Mouse (Mus musculus) liver, embryonic 14.5 days (tissue): ENCODE data around the gene Apobr. TPM values are rescaled to one million over a fixed set of nuclear protein-coding genes. Genes with fewer than 3 reads are reported as not detected.
A peak's percentile ranks its signal among the peaks of the same experiment; 100 is the strongest.

Experiments
- ATAC-seq: fragments of 200-750 bp; cut with Nextera tagmentation; 2 replicates; pipeline ENCODE4 v1.8.0; 2017; ENCODE audit warnings: moderate number of reproducible peaks, mild to moderate bottlenecking, moderate library complexity; ENCODE audit not compliant: insufficient read depth
- DNase-seq, 3 experiments: peaks; one replicate each; pipeline ENCODE4 v3.0.0-alpha.2; 2012 to 2013; ENCODE audit warnings: low read depth in 3 of 3, low spot score in 3 of 3
- H3K27ac ChIP-seq: fragments of 300-500 bp; sonication (generic); 2 replicates; pipeline ENCODE4 v1.5.1; 2014; ENCODE audit warnings: moderate library complexity, mild to moderate bottlenecking, control low read depth, inconsistent platforms
- H3K27me3 ChIP-seq: fragments of 300-500 bp; sonication (generic); 2 replicates; pipeline ENCODE4 v1.6.1; 2014; ENCODE audit warnings: mild to moderate bottlenecking, low read length, moderate library complexity; ENCODE audit not compliant: control insufficient read depth, insufficient read depth
- H3K36me3 ChIP-seq: fragments of 300-500 bp; sonication (generic); replicated peaks from 2 replicates; pipeline ENCODE4 v1.6.1; 2014; ENCODE audit warnings: low read depth; ENCODE audit not compliant: control insufficient read depth, insufficient read depth
- H3K4me1 ChIP-seq, 2 experiments: fragments of 200-500 bp in 1 of 2; fragments of 300-500 bp in 1 of 2; sonication (generic) in 1 of 2; replicated peaks; 2 replicates each; pipeline ENCODE4 v1.6.1; 2012 to 2014; ENCODE audit warnings: antibody characterized with exemption in 1 of 2, inconsistent platforms in 1 of 2, low read length in 1 of 2; ENCODE audit not compliant: control insufficient read depth in 2 of 2, insufficient read depth in 2 of 2
- H3K4me2 ChIP-seq: fragments of 300-500 bp; sonication (generic); 2 replicates; pipeline ENCODE4 v1.6.1; 2014; ENCODE audit warnings: low read depth, mild to moderate bottlenecking, control low read depth, moderate library complexity
- H3K4me3 ChIP-seq, 2 experiments: fragments of 200-500 bp in 1 of 2; fragments of 300-500 bp in 1 of 2; sonication (generic) in 1 of 2; 2 replicates each; pipeline ENCODE4 v1.5.1; 2012 to 2014; ENCODE audit warnings: low read depth in 2 of 2, low read length in 2 of 2, mild to moderate bottlenecking in 2 of 2, control low read depth in 1 of 2, inconsistent platforms in 1 of 2, moderate library complexity in 1 of 2; ENCODE audit not compliant: insufficient read depth in 1 of 2
- H3K9ac ChIP-seq: fragments of 300-500 bp; sonication (generic); replicated peaks from 2 replicates; pipeline ENCODE4 v1.6.1; 2014; ENCODE audit warnings: mild to moderate bottlenecking, control low read depth, moderate library complexity
- H3K9me3 ChIP-seq: fragments of 300-500 bp; sonication (generic); 2 replicates; pipeline ENCODE4 v1.6.1; 2016; ENCODE audit warnings: low read length, mixed read lengths; ENCODE audit not compliant: control insufficient read depth
- CTCF ChIP-seq: IDR thresholded peaks from 2 replicates; pipeline ENCODE4 v1.5.1; 2016; ENCODE audit warnings: antibody characterized with exemption, low read depth, control low read depth
- EP300 ChIP-seq: IDR thresholded peaks from 2 replicates; pipeline ENCODE4 v1.6.1; 2016; ENCODE audit warnings: antibody characterized with exemption, low read depth
- WGBS: fragments of 180-500 bp; shearing (Covaris S2); extraction: QIAGEN DNeasy Blood & Tissue Kit; methylation state at CpG from one replicate; pipeline ENCODE4 v1.1.7; 2014; ENCODE audit not compliant: insufficient replicate concordance; 5-methylcytosine and 5-hydroxymethylcytosine counted together
- polyA plus RNA-seq, 2 experiments: library from polyadenylated mRNA; depleted of rRNA in 1 of 2; stranded (reverse) in 1 of 2; unstranded in 1 of 2; fragments of >200 nt; fragmentation: Nextera tagmentation in 1 of 2; extraction: Ambion mirVana in 1 of 2; gene quantifications; 2 replicates each; pipeline versions ENCODE4 v1.2.1 to v1.2.3; 2012 to 2014

Gene Apobr
- polyA plus RNA-seq (2012; rRNA removed) = 1.2 and 1.6 TPM in 2 replicates
- polyA plus RNA-seq (2014; fragmentation: Nextera tagmentation; extraction: Ambion mirVana) = 0.69 TPM in 2 replicates

GRCm38 (mm10) chr7:126584506-126584977 lies at the start of gene Apobr:
Gene Apobr (plus strand): TSS chr7:126584942.
- Histone ChIP-seq H3K4me3 (peak within 1 kb of the TSS; percentile 17 to 68; a peak in 2 of 4 replicates), H3K27me3 (no peaks in the 10 kb centered on the region), H3K4me2 (peak within 1 kb of the TSS; percentile 75), H3K27ac (no peak within 1 kb of the TSS), H3K9me3 (no peaks in the 10 kb centered on the region), H3K4me1 (peaks cover 3 to 10% of the 10 kb centered on the region in 2 experiments; a peak in 3 of 4 replicates), H3K9ac (no peak within 1 kb of the TSS; the same call in 1 of the 2 replicates), H3K36me3 (no peaks in the 10 kb centered on the region)
- DNase-seq (peak in 1 of 3 experiments; percentile 35), ATAC-seq (no peak)
- WGBS = 16% methylated on average over 8 of the region's 8 CpGs
- TF ChIP-seq CTCF (no peak), EP300 (no peak)

DNA sequence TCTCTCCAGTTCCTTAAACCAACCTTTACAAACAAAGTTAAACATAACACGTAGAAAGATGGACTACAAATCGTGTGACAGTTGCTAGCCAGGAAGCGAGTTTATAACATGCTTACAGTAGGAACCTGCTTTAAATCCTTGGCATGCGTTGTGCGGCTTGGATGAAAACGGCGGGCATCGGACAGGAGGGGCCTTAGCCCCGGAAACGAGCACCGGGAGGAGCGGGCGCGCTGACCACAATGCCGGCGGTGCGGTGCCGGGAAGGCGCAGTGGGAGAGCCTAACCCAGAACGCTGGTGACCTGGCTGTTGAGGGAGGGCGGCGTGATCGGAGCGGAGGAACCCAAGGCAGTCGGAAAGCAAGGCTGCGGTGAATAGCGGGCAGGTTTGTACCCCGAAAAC lies 49.0 kb upstream of the Apobr start:
- Histone ChIP-seq H3K4me1 (no peaks in the 10 kb centered on the region), H3K4me2 (peak overlapping the region; percentile 59)
- WGBS = 2% methylated on average over 28 of the region's 28 CpGs

GRCm38 (mm10) chr7:126536466-126536865 lies 48.3 kb upstream of the Apobr start:
- Histone ChIP-seq H3K36me3 (no peaks in the 10 kb centered on the region), H3K9ac (no peak overlapping the region), H3K9me3 (no peaks in the 10 kb centered on the region), H3K4me2 (peak overlapping the region; percentile 59), H3K4me3 (peak overlapping the region in 1 of 2 experiments; percentile 33; a peak in 2 of 4 replicates), H3K27ac (no peak overlapping the region), H3K4me1 (no peaks in the 10 kb centered on the region), H3K27me3 (peaks cover 17% of the 10 kb centered on the region)
- WGBS = 68% methylated on average over 9 of the region's 9 CpGs
- ATAC-seq (no peak), DNase-seq (no peak)
- TF ChIP-seq EP300 (no peak), CTCF (no peak)

More for the DNA sequence above, 49.0 kb upstream of the Apobr start:
- Histone ChIP-seq H3K9ac (no peak overlapping the region), H3K27me3 (peaks cover 17% of the 10 kb centered on the region), H3K4me3 (peak overlapping the region; percentile 33 to 52), H3K36me3 (no peaks in the 10 kb centered on the region), H3K9me3 (no peaks in the 10 kb centered on the region), H3K27ac (no peak overlapping the region)
- no peak for DNase-seq
- no peak for TF ChIP-seq EP300
- no peak for TF ChIP-seq CTCF
- no peak for ATAC-seq

GRCm38 (mm10) chr7:126537820-126538585 lies 46.7 kb upstream of the Apobr start:
- Histone ChIP-seq H3K27me3 (peaks cover 17% of the 10 kb centered on the region), H3K27ac (no peak overlapping the region), H3K4me3 (no peak overlapping the region), H3K4me2 (no peak overlapping the region), H3K36me3 (no peaks in the 10 kb centered on the region), H3K9me3 (no peaks in the 10 kb centered on the region), H3K9ac (no peak overlapping the region), H3K4me1 (no peaks in the 10 kb centered on the region)
- WGBS = 56% methylated on average over 5 of the region's 5 CpGs
- TF ChIP-seq EP300 (no peak), CTCF (peak; percentile 62)
- DNase-seq (peak; percentile 11 to 19 (median 15)), ATAC-seq (no peak)

DNA sequence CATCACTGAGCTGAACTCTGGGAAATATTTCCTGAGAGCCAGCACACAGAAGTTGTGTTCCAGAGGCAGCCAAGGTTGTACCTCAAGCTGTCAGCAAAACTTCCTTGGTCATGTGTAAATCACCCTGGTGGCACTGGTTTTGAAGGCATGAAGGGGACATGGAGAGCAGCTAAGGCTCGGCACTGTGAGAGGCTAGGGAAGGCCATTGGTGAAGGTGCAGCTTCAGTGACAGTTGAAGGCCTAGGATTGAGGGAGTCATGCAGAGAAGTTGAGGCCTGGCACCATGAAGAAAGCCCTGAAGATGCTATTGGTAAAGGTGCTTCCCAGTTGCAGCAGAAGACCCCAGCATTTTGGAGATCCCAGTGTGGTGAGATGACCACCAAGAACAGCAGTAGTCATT lies 43.1 kb upstream of the Apobr start:
- H3K36me3 ChIP-seq = peaks cover 6% of the 10 kb centered on the region
- peaks cover 5% of the 10 kb centered on the region for H3K27me3 ChIP-seq
- ATAC-seq (no peak), DNase-seq (no peak)
- H3K9ac ChIP-seq = no peak overlapping the region
- TF ChIP-seq CTCF (no peak), EP300 (no peak)
- H3K4me2 ChIP-seq = no peak overlapping the region
- no peaks in the 10 kb centered on the region for H3K9me3 ChIP-seq
- H3K4me1 ChIP-seq = no peaks in the 10 kb centered on the region
- H3K27ac ChIP-seq = no peak overlapping the region
- no peak overlapping the region for H3K4me3 ChIP-seq
- WGBS = 57% methylated on average over 1 of the region's 1 CpGs
